Mouse (Mus musculus): ENCODE measurements at regions not wholly inside any gene's neighbourhood (a gene's known extent, or its start where the extent isn't known, plus 50 kb on each side); places are given as distances from the start of the nearest gene placed in this dataset.

GRCm38 (mm10) chr4:124442491-124443129 lies 168.0 kb downstream of the 3100002H09Rik start:
- TF ChIP-seq CTCF (IDR thresholded peaks at IDR 0.05) (no peak), EP300 (IDR thresholded peaks at IDR 0.05) (no peak)

All from lung, postnatal 0 days (tissue).